Mouse (Mus musculus) liver, postnatal 0 days (tissue): ENCODE results near the gene Sec61a1. TPM values are rescaled to one million over a fixed set of nuclear protein-coding genes. Genes with fewer than 3 reads are reported as not detected.
A peak's percentile ranks its signal among the peaks of the same experiment; 100 is the strongest.

ENCODE experiments used
- ATAC-seq: fragments of 200-750 bp; cut with Nextera tagmentation; 2 replicates; pipeline ENCODE4 v1.8.0; 2017; ENCODE audit warnings: mild to moderate bottlenecking, moderate library complexity
- DNase-seq: peaks from one replicate; pipeline ENCODE4 v3.0.0-alpha.2; 2016
- H3K27ac ChIP-seq: fragments of 300-500 bp; sonication (generic); 2 replicates; pipeline ENCODE4 v1.5.1; 2014; ENCODE audit warnings: antibody characterized with exemption, moderate library complexity, mild to moderate bottlenecking, low read depth
- H3K27me3 ChIP-seq: fragments of 300-500 bp; sonication (generic); 2 replicates; pipeline ENCODE4 v1.6.1; 2014; ENCODE audit warnings: low read length, control low read depth, mixed read lengths; ENCODE audit not compliant: insufficient read depth
- H3K36me3 ChIP-seq: fragments of 300-500 bp; sonication (generic); replicated peaks from 2 replicates; pipeline ENCODE4 v1.6.1; 2014; ENCODE audit warnings: mild to moderate bottlenecking, control low read depth, low read length, moderate library complexity, mixed read lengths; ENCODE audit not compliant: insufficient read depth
- H3K4me1 ChIP-seq: fragments of 300-500 bp; sonication (generic); 2 replicates; pipeline ENCODE4 v1.6.1; 2014; ENCODE audit warnings: antibody characterized with exemption, mild to moderate bottlenecking, control low read depth; ENCODE audit not compliant: insufficient read depth
- H3K4me2 ChIP-seq: fragments of 300-500 bp; sonication (generic); 2 replicates; pipeline ENCODE4 v1.6.1; 2014; ENCODE audit warnings: low read depth, mild to moderate bottlenecking, low read length, moderate library complexity, mixed read lengths
- H3K4me3 ChIP-seq: fragments of 300-500 bp; sonication (generic); 2 replicates; pipeline ENCODE4 v1.5.1; 2014; ENCODE audit warnings: low read depth, low read length
- H3K9ac ChIP-seq: fragments of 300-500 bp; sonication (generic); replicated peaks from 2 replicates; pipeline ENCODE4 v1.6.1; 2014; ENCODE audit warnings: mild to moderate bottlenecking, moderate library complexity
- H3K9me3 ChIP-seq: fragments of 300-500 bp; sonication (generic); 2 replicates; pipeline ENCODE4 v1.6.1; 2016; ENCODE audit warnings: mild to moderate bottlenecking, control low read depth, low read length, mixed read lengths
- CTCF ChIP-seq: sonication (generic); IDR thresholded peaks from 2 replicates; pipeline ENCODE4 v1.5.1; 2016; ENCODE audit warnings: antibody characterized with exemption, low read depth
- EP300 ChIP-seq: IDR thresholded peaks from 2 replicates; pipeline ENCODE4 v1.6.1; 2016; ENCODE audit warnings: antibody characterized with exemption, low read depth, mild to moderate bottlenecking
- WGBS: fragments of 180-500 bp; shearing (Covaris S2); extraction: QIAGEN DNeasy Blood & Tissue Kit; methylation state at CpG from one replicate; pipeline ENCODE4 v1.1.7; 2014; ENCODE audit not compliant: insufficient replicate concordance; 5-methylcytosine and 5-hydroxymethylcytosine counted together
- polyA plus RNA-seq: library from polyadenylated mRNA; unstranded; fragments of >200 nt; fragmentation: Nextera tagmentation; extraction: Ambion mirVana; gene quantifications from 2 replicates; pipeline ENCODE4 v1.2.1, GENCODE M21; 2015

Gene Sec61a1
- polyA plus RNA-seq, 1 experiment from 2014 or later, result 84.0 TPM

GRCm38 (mm10) chr6:88483111-88483510, 35.6 kb downstream of the Sec61a1 start:
- H3K4me2 ChIP-seq, result no peak overlapping the region
- TF ChIP-seq EP300 (no peak), CTCF (no peak)
- DNase-seq, result no peak
- peaks cover 64% of the 10 kb centered on the region for H3K36me3 ChIP-seq
- ATAC-seq, result no peak
- H3K27ac ChIP-seq, result no peak overlapping the region
- 77% methylated on average over 7 of the region's 7 CpGs for WGBS
- H3K9ac ChIP-seq, result no peak overlapping the region
- H3K27me3 ChIP-seq, result no peaks in the 10 kb centered on the region
- H3K4me3 ChIP-seq, result no peak overlapping the region
- H3K9me3 ChIP-seq, result no peaks in the 10 kb centered on the region
- H3K4me1 ChIP-seq, result peaks cover 3% of the 10 kb centered on the region; the same call in 1 of the 2 replicates

GRCm38 (mm10) chr6:88480421-88480820, 38.3 kb downstream of the Sec61a1 start:
- WGBS, result 75% methylated on average over 6 of the region's 6 CpGs
- Histone ChIP-seq H3K9ac (no peak overlapping the region), H3K27ac (no peak overlapping the region), H3K4me2 (no peak overlapping the region), H3K4me1 (0 out of 2 replicates have a peak, but pooled peaks cover 3% of the 10 kb centered on the region), H3K9me3 (no peaks in the 10 kb centered on the region), H3K27me3 (no peaks in the 10 kb centered on the region), H3K4me3 (no peak overlapping the region), H3K36me3 (peaks cover 66% of the 10 kb centered on the region)
- ATAC-seq, result no peak
- no peak for DNase-seq
- TF ChIP-seq EP300, result no peak
- no peak for TF ChIP-seq CTCF

- Histone ChIP-seq H3K9me3 (no peaks in the 10 kb centered on the region), H3K9ac (no peak overlapping the region), H3K27ac (no peak overlapping the region), H3K4me2 (no peak overlapping the region), H3K4me1 (peaks cover 6% of the 10 kb centered on the region), H3K4me3 (no peak overlapping the region), H3K36me3 (peaks cover 45% of the 10 kb centered on the region), H3K27me3 (no peaks in the 10 kb centered on the region)
- DNase-seq (no peak), ATAC-seq (no peak)
- WGBS, result 71% methylated on average over 6 of the region's 6 CpGs
- TF ChIP-seq EP300 (no peak), CTCF (no peak)
These were observed 48.8 kb downstream of the Sec61a1 start for GRCm38 (mm10) chr6:88469878-88470277.

GRCm38 (mm10) chr6:88465181-88465920, 53.4 kb downstream of the Sec61a1 start, which contains the start of gene Ruvbl1:
Gene Ruvbl1, plus strand, starts transcription at chr6:88465409.
- Histone ChIP-seq H3K27me3 (no peaks in the 10 kb centered on the region), H3K9me3 (no peaks in the 10 kb centered on the region), H3K4me2 (peak within 1 kb of the TSS; percentile 71), H3K4me1 (peaks cover 6% of the 10 kb centered on the region), H3K36me3 (peaks cover 15% of the 10 kb centered on the region), H3K4me3 (peak within 1 kb of the TSS; percentile 77), H3K27ac (peak within 1 kb of the TSS; percentile 63), H3K9ac (peak within 1 kb of the TSS; percentile 79)
- DNase-seq (peak; percentile 92), ATAC-seq (peak; percentile 100)
- TF ChIP-seq CTCF (no peak), EP300 (peak; percentile 69)
- under 1% methylated on average over 38 of the region's 42 CpGs for WGBS

- no peak for ATAC-seq
- H3K9ac ChIP-seq, result no peak overlapping the region
- H3K36me3 ChIP-seq, result no peaks in the 10 kb centered on the region
- H3K27ac ChIP-seq, result no peak overlapping the region
- H3K4me2 ChIP-seq, result no peak overlapping the region
- TF ChIP-seq CTCF, result no peak
- no peak for TF ChIP-seq EP300
- H3K4me3 ChIP-seq, result no peak overlapping the region
- no peaks in the 10 kb centered on the region for H3K9me3 ChIP-seq
- no peaks in the 10 kb centered on the region for H3K4me1 ChIP-seq
- no peak for DNase-seq
- H3K27me3 ChIP-seq, result no peaks in the 10 kb centered on the region
- 66% methylated on average over 2 of the region's 2 CpGs for WGBS
These were observed 64.2 kb downstream of the Sec61a1 start for GRCm38 (mm10) chr6:88454545-88454944.

Other genes starting within 250 kb of the Sec61a1 start
- 15.2 and 19.1 TPM in 2 replicates for gene Eefsec, start 72.4 kb downstream of the Sec61a1 start, polyA plus RNA-seq
- gene Ruvbl1, start 53.5 kb downstream of the Sec61a1 start, polyA plus RNA-seq, result 34.3 and 37.0 TPM in 2 replicates
- 1.3 and 1.5 TPM in 2 replicates for gene Kbtbd12, start 119.0 kb upstream of the Sec61a1 start, polyA plus RNA-seq
- gene Mgll, start 205.5 kb upstream of the Sec61a1 start, polyA plus RNA-seq, result 106 and 121 TPM in 2 replicates